Mouse (Mus musculus) layer of hippocampus, postnatal 25 days (tissue): ENCODE measurements at regions not wholly inside any gene's neighbourhood (a gene's known extent, or its start where the extent isn't known, plus 50 kb on each side); places are given as distances from the start of the nearest gene placed in this dataset.
A peak's percentile ranks its signal among the peaks of the same experiment; 100 is the strongest.

Experiments
- DNase-seq, 2 experiments: peaks; one replicate each; pipeline ENCODE4 v3.0.0; 2022; ENCODE audit warnings: mixed read lengths in 2 of 2, low spot score in 1 of 2; ENCODE audit errors: extremely low spot score in 1 of 2

DNA sequence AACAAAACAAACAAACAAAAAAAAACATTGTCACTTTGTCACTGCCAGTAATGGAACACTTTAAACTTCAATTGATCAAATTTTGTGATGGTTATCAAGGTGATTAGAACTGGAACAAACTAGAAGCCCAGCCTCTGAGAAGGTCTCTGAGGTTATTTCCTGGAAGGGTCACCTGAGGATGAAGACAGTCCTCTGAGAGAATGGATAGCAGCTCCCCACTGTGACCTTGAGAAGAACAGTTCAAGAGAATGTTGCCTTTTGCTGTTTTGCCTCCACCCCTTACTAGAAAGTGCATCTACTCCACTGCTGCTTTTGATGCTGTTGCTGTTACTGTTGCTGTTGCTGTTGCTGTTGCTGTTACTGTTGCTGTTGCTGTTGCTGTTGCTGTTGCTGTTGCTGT lies 205.1 kb upstream of the Clec14a start:
- no peak for DNase-seq

DNA sequence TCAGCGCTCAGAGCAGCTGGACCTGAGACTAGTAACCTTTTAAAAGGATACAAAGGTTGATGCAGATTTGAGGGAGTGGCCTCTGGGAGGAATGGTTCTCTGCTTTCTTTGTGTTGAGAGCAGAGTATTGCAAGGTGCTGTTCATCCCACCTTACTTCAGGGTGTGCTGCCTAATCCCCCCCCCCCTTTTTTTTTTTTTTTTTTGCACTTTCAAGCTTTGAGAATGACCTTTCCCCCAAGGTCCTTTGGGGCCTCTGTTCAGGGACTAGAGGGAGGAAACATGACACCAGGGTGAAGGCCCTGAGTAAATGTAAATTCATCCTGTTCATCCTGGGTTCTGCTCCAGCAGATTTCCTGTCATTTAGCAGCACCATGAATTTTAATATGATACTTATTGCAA lies 204.4 kb upstream of the Clec14a start:
- DNase-seq = no peak

GRCm38 (mm10) chr12:58460465-58460864 lies 191.4 kb upstream of the Clec14a start:
- no peak for DNase-seq

GRCm38 (mm10) chr12:58454828-58455227 lies 185.7 kb upstream of the Clec14a start:
- no peak for DNase-seq

GRCm38 (mm10) chr12:58443007-58443406 lies 173.9 kb upstream of the Clec14a start:
- no peak for DNase-seq

GRCm38 (mm10) chr12:58441962-58442361 lies 172.9 kb upstream of the Clec14a start:
- no peak for DNase-seq

GRCm38 (mm10) chr12:58440666-58441065 lies 171.6 kb upstream of the Clec14a start:
- DNase-seq = no peak

GRCm38 (mm10) chr12:58437031-58437430 lies 167.9 kb upstream of the Clec14a start:
- DNase-seq = no peak

DNA sequence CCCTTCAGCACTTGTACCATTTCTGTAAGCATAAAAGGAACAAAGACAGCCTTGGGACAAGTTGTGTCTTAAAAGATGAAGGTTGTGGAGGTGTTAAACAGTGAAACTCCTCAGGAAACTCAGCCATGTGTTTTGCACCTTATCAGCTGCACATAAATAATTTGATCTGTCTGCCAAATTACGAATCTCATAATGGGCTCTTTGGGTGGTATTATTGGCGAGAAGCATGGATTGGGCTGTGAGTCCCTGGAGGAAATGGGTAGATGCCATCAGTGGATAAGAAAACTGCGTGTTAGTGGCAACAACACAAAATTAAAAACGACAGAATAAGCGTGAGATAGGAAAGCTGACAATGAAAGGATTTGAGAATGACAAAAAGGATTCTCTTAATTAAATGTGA lies 165.4 kb upstream of the Clec14a start:
- DNase-seq = no peak

DNA sequence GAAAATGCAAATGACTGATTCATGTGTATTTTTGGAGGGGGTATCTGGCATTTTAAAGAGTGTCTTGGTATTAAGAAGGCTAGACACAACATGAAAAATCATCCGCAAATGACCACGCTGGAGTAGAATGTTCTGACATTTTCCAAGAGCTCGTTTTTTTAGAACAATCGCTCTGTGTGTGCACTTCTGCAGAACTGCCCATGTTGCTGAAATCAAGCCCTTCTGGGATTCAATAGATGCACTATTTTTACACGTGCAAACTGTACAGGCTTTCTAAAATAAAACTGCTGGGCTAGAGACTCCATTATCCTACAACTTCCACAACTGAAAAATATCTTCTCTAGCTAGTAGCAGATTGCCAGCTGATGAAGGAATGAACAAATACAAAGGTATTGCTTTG lies 160.8 kb upstream of the Clec14a start:
- no peak for DNase-seq

GRCm38 (mm10) chr12:58426758-58427157 lies 157.7 kb upstream of the Clec14a start:
- DNase-seq = no peak

- DNase-seq = no peak
Observed at GRCm38 (mm10) chr12:58425961-58426360, 156.9 kb upstream of the Clec14a start.

DNA sequence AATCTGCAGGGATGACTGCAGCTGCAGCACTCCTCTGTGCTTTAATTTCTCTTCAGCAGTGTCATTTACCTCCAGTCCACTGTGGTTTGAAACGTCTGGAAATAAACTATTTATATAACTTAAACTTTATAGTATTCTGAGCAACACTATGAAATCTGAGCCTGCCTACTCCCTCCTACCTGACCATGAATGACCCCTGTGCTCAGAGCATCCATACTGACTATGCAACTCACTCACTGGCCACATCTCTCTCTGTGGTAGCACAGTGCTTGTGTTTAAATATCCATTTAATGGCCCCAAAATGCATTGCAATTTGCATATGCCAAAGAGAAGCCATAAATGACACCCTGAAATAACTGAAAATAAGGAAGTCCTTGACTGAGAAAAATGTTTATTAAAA lies 154.5 kb upstream of the Clec14a start:
- DNase-seq = no peak

DNA sequence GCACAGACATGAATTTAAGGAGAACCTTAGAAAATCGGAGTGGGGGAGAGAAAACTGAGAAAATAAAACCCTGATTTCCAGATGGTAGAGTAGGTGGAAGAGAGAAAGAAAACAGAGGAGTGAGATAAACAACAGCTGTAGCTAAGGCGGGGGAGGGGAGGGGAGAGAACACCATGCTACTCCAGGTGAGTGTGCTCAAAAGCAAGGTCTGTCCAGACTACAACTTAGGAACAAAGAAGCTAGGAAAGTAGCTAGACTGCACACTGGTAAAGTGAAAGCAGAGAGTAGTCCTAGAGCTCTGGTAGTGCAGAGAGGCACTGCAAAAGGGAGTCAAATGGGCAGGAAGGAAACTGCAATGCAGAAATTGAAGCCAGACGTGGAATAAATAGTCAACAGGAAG lies 132.8 kb upstream of the Clec14a start:
- DNase-seq = peak in 1 of 2 experiments; percentile 16

- no peak for DNase-seq
Observed at GRCm38 (mm10) chr12:58360258-58360657, 91.2 kb upstream of the Clec14a start.

GRCm38 (mm10) chr12:58334163-58334562 lies 65.1 kb upstream of the Clec14a start:
- DNase-seq = no peak

GRCm38 (mm10) chr12:58329913-58330312 lies 60.8 kb upstream of the Clec14a start:
- DNase-seq = no peak

DNA sequence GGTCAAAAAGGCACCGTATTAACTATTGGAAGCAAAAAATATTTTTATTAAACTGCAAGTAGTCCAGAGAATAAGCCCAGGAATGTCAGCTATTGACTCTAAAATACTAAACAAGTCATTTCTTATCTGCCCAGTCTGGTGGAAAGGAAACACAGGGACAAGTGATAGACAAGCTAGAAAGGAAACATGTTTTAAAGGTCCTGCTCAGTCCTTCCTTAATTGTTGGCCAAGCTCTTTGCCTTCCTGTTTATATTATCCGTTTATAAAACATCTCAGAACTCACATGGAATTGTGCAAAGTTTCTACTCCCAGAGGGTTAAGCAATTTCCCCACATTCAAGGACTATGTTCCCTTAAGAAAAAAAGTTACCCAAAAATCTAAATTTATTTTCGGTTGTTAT lies 54.9 kb upstream of the Clec14a start:
- DNase-seq = no peak
